Mouse (Mus musculus): ENCODE data around the gene Dld. TPM values are rescaled to one million over a fixed set of nuclear protein-coding genes. Genes with fewer than 3 reads are reported as not detected.

Gene Dld
- polyA plus RNA-seq, 2 experiments from 2014 or later, result 86.2 to 88.3 TPM

GRCm38 (mm10) chr12:31293361-31294142 lies 57.7 kb downstream of the Dld start:
- ATAC-seq, result no peak

- ATAC-seq, result no peak
These were observed 60.3 kb downstream of the Dld start for GRCm38 (mm10) chr12:31290951-31291350.

- ATAC-seq, result no peak
These were observed 62.2 kb downstream of the Dld start for GRCm38 (mm10) chr12:31289046-31289445.

GRCm38 (mm10) chr12:31283617-31284136 lies 67.6 kb downstream of the Dld start:
- no peak for ATAC-seq

GRCm38 (mm10) chr12:31283131-31283530 lies 68.1 kb downstream of the Dld start:
- ATAC-seq, result no peak

GRCm38 (mm10) chr12:31282241-31282640 lies 69.0 kb downstream of the Dld start:
- no peak for ATAC-seq

Other genes starting within 250 kb of the Dld start
- not detected for gene Gm6993, start 110.7 kb downstream of the Dld start, polyA plus RNA-seq (2017; shearing (Covaris generic))
- gene Lamb1, start 86.2 kb downstream of the Dld start, polyA plus RNA-seq (2017; shearing (Covaris generic)), result not detected
- under 1 TPM in 1 of 2 experiments, not detected in 1; 0.20 TPM for gene Slc26a3, start 39.4 kb upstream of the Dld start, polyA plus RNA-seq (2017; shearing (Covaris generic))
- 10 to 100 TPM; 24.7 to 25.9 TPM for gene Cbll1, start 148.2 kb upstream of the Dld start, polyA plus RNA-seq (2017; shearing (Covaris generic))
- not detected for gene Slc26a4, start 208.5 kb upstream of the Dld start, polyA plus RNA-seq (2017; shearing (Covaris generic))